Mouse (Mus musculus): Measurements from ENCODE around the gene Gm49368. TPM values are rescaled to one million over a fixed set of nuclear protein-coding genes. Genes with fewer than 3 reads are reported as not detected.

The Gm49368 gene
- polyA plus RNA-seq, 1 experiment: not detected

DNA sequence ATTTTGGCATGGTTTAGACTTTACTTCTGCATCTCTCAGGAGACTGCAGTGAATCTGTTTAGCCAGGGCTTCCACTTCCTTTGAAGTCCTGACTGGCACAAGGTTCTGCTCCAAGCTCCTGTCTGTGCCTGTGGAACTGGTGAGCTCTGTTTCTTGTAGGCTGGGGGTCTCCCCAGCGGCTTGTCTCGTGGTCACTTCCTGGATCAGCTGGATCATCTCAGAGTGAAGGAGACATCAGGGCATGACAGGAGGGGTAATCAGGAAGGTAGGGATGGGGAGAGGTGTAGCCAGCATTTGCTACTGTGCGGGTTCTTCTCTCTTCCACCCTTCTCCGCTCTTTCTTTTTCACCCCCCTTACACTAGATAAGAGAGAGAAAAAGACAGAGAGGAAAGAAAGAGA is 9.3 kb downstream of the Gm49368 start:
- H3K36me3 ChIP-seq (ENCODE audit: control insufficient read depth, insufficient read depth): no peaks in the 10 kb centered on the region
- no peak overlapping the region for H3K4me3 ChIP-seq (ENCODE audit: insufficient read depth, poor library complexity, severe bottlenecking)
- peaks cover 22% of the 10 kb centered on the region for H3K27me3 ChIP-seq (ENCODE audit: control insufficient read depth, insufficient read depth, insufficient read length)
- no peaks in the 10 kb centered on the region for H3K79me2 ChIP-seq (ENCODE audit: control insufficient read depth, insufficient read depth)
- H3ac ChIP-seq (ENCODE audit: control insufficient read depth, insufficient read length, low read depth): no peak overlapping the region
- H3K79me3 ChIP-seq (ENCODE audit: low read depth): no peaks in the 10 kb centered on the region
- TF ChIP-seq CEBPB (IDR thresholded peaks at IDR 0.05; ENCODE audit: low read depth) (no peak), USF1 (IDR thresholded peaks at IDR 0.05; ENCODE audit: low read depth) (no peak)

DNA sequence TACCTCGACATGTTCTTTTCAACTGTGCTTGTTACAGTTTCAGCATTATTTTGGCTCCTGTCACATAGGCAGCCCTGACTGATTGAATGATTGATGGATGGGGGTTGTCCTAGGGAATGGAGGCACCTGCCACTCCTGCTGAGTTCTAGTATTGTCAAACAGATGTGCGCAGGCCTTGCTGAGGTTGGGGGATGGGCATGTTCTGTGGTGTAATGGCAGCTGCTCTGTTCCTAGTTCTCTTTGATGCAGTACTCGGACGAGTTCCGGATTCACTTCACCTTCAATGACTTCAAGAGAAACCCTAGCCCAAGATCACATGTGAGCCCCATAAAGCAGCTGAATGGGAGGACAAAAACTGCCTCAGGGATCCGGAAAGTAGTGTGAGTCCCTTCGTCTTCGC is 17.5 kb downstream of the Gm49368 start:
- no peak overlapping the region for H3K4me3 ChIP-seq (ENCODE audit: insufficient read depth, poor library complexity, severe bottlenecking)
- no peak overlapping the region for H3ac ChIP-seq (ENCODE audit: control insufficient read depth, insufficient read length, low read depth)
- no peaks in the 10 kb centered on the region for H3K79me3 ChIP-seq (ENCODE audit: low read depth)
- H3K36me3 ChIP-seq (ENCODE audit: control insufficient read depth, insufficient read depth): no peaks in the 10 kb centered on the region
- H3K79me2 ChIP-seq (ENCODE audit: control insufficient read depth, insufficient read depth): no peaks in the 10 kb centered on the region
- no peak for TF ChIP-seq MYOD1 (IDR thresholded peaks at IDR 0.05; ENCODE audit: control insufficient read depth, insufficient read length, low read depth)
- no peak for TF ChIP-seq MYOG (IDR thresholded peaks at IDR 0.05; ENCODE audit: control insufficient read depth, extremely low read depth, insufficient read length)
- no peak for TF ChIP-seq USF1 (IDR thresholded peaks at IDR 0.05; ENCODE audit: low read depth)
- TF ChIP-seq MAX (IDR thresholded peaks at IDR 0.05): no peak
- TF ChIP-seq CEBPB (IDR thresholded peaks at IDR 0.05; ENCODE audit: low read depth): no peak
- no peak for TF ChIP-seq FOSL1 (IDR thresholded peaks at IDR 0.05; ENCODE audit: insufficient read depth, low read length, poor library complexity, severe bottlenecking)
- no peak for TF ChIP-seq CTCF (IDR thresholded peaks at IDR 0.05; ENCODE audit: control insufficient read depth, insufficient read depth, insufficient read length)
- peaks cover 7% of the 10 kb centered on the region for H3K27me3 ChIP-seq (ENCODE audit: control insufficient read depth, insufficient read depth, insufficient read length)

DNA sequence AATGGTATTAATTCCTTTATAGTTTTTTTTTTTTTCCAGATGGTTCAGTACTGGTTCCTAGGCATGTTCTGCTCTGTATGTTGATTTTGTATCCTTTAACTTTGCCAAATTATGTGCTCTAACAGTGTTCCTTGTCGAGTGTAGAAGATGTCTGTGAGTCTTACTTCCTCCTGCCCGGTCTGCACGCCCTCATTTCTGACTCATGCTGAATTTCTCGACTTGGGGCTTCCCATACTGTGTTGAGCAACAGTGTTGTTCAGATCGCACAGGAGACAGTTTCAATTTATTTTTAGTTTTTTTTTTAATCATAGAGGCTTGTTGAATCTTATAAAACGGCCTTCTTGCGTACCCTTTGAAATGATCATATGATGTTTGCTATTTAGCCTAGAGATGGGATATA is 26.7 kb downstream of the Gm49368 start:
- Histone ChIP-seq H3ac (ENCODE audit: control insufficient read depth, insufficient read length, low read depth) (no peak overlapping the region), H3K79me3 (ENCODE audit: low read depth) (no peaks in the 10 kb centered on the region), H3K36me3 (ENCODE audit: control insufficient read depth, insufficient read depth) (no peaks in the 10 kb centered on the region), H3K4me3 (ENCODE audit: insufficient read depth, poor library complexity, severe bottlenecking) (no peak overlapping the region), H3K27me3 (ENCODE audit: control insufficient read depth, insufficient read depth, insufficient read length) (peaks cover 8% of the 10 kb centered on the region), H3K79me2 (ENCODE audit: control insufficient read depth, insufficient read depth) (no peaks in the 10 kb centered on the region)
- TF ChIP-seq CEBPB (IDR thresholded peaks at IDR 0.05; ENCODE audit: low read depth) (peak; percentile 38), FOSL1 (IDR thresholded peaks at IDR 0.05; ENCODE audit: insufficient read depth, low read length, poor library complexity, severe bottlenecking) (no peak)

DNA sequence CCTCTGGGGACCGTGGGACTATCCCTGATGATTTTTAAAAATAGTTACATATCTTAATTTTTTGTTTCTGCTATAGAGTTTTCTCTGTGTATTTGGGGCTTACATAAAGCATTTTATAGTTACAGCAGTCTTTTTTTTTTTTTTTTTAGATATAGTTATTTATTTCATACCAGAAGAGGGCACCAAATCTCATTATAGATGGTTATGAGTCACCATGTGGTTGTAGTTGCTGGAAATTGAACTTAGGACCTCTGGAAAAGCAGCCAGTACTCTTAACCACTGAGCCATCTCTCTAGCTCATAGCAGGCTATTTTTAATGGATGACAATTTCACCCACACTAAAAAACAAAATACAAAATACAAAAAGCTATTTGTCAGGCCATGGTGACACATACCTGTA is 35.7 kb downstream of the Gm49368 start:
- Histone ChIP-seq H3K27me3 (ENCODE audit: control insufficient read depth, insufficient read depth, insufficient read length) (peaks cover 2% of the 10 kb centered on the region), H3K4me3 (ENCODE audit: insufficient read depth, poor library complexity, severe bottlenecking) (no peak overlapping the region), H3K36me3 (ENCODE audit: control insufficient read depth, insufficient read depth) (no peaks in the 10 kb centered on the region), H3ac (ENCODE audit: control insufficient read depth, insufficient read length, low read depth) (no peak overlapping the region), H3K79me3 (ENCODE audit: low read depth) (no peaks in the 10 kb centered on the region), H3K79me2 (ENCODE audit: control insufficient read depth, insufficient read depth) (no peaks in the 10 kb centered on the region)
- TF ChIP-seq USF1 (IDR thresholded peaks at IDR 0.05; ENCODE audit: low read depth) (no peak), MYOD1 (IDR thresholded peaks at IDR 0.05; ENCODE audit: control insufficient read depth, insufficient read length, low read depth) (no peak), CEBPB (IDR thresholded peaks at IDR 0.05; ENCODE audit: low read depth) (no peak), MAX (IDR thresholded peaks at IDR 0.05) (no peak), CTCF (IDR thresholded peaks at IDR 0.05; ENCODE audit: control insufficient read depth, insufficient read depth, insufficient read length) (no peak), MYOG (IDR thresholded peaks at IDR 0.05; ENCODE audit: control insufficient read depth, extremely low read depth, insufficient read length) (no peak), FOSL1 (IDR thresholded peaks at IDR 0.05; ENCODE audit: insufficient read depth, low read length, poor library complexity, severe bottlenecking) (no peak)

DNA sequence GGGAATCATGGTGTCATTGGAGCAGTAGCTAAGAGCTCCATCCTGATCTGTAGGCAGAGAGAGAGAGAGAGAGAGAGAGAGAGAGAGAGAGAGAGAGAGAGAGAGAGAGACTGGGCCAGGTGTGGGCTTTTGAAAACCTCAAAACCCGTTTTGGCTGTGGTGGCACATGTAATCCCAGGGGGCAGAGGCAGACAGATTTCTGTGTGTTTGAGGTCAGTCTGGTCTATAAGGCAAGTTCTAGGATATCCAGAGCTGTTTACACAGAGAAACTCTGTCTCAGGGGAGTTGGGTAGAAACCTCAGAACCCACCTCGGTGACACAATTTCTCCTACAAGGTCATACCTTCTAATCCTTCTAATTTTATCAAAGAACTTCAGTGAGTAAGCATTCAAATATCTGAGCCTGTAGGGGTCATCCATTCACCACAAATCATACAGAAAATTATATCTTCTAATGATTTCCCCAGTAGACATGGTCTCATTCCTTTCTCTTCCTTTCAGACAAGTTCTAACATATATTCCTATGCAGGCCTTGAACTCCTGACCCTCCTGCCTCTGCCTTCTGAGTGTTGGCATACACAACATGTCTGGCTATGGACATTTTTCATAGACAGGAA is 38.4 kb downstream of the Gm49368 start:
- Histone ChIP-seq H3ac (ENCODE audit: control insufficient read depth, insufficient read length, low read depth) (no peak overlapping the region), H3K79me3 (ENCODE audit: low read depth) (no peaks in the 10 kb centered on the region)
- TF ChIP-seq FOSL1 (IDR thresholded peaks at IDR 0.05; ENCODE audit: insufficient read depth, low read length, poor library complexity, severe bottlenecking) (no peak), MYOD1 (IDR thresholded peaks at IDR 0.05; ENCODE audit: control insufficient read depth, insufficient read length, low read depth) (no peak), CEBPB (IDR thresholded peaks at IDR 0.05; ENCODE audit: low read depth) (no peak)

DNA sequence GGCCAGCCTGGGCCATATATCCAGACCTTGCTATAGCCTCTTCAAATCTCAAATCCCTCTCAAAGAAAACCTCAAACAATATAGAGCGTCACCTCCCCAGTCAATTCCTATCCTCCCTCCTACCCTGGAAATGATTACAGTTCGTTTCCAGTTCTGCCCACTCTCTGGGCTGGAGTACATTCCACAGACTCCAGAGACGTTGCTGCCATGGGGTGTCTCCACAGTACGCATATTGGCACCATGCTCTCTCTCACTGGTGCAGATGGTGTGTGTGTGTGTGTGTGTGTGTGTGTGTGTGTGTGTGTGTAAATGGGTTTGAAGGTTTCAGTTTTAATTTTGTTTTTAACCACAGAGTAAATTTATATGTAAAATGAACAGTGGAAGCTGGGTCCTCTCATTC is 42.8 kb downstream of the Gm49368 start:
- no peaks in the 10 kb centered on the region for H3K36me3 ChIP-seq (ENCODE audit: control insufficient read depth, insufficient read depth)
- TF ChIP-seq FOSL1 (IDR thresholded peaks at IDR 0.05; ENCODE audit: insufficient read depth, low read length, poor library complexity, severe bottlenecking): no peak
- TF ChIP-seq MYOD1 (IDR thresholded peaks at IDR 0.05; ENCODE audit: control insufficient read depth, insufficient read length, low read depth): no peak
- TF ChIP-seq CEBPB (IDR thresholded peaks at IDR 0.05; ENCODE audit: low read depth): no peak
- no peak for TF ChIP-seq MAX (IDR thresholded peaks at IDR 0.05)
- TF ChIP-seq CTCF (IDR thresholded peaks at IDR 0.05; ENCODE audit: control insufficient read depth, insufficient read depth, insufficient read length): no peak
- no peak for TF ChIP-seq USF1 (IDR thresholded peaks at IDR 0.05; ENCODE audit: low read depth)
- TF ChIP-seq MYOG (IDR thresholded peaks at IDR 0.05; ENCODE audit: control insufficient read depth, extremely low read depth, insufficient read length): no peak
- no peaks in the 10 kb centered on the region for H3K79me3 ChIP-seq (ENCODE audit: low read depth)
- H3K79me2 ChIP-seq (ENCODE audit: control insufficient read depth, insufficient read depth): no peaks in the 10 kb centered on the region
- H3ac ChIP-seq (ENCODE audit: control insufficient read depth, insufficient read length, low read depth): no peak overlapping the region
- peaks cover 41% of the 10 kb centered on the region for H3K27me3 ChIP-seq (ENCODE audit: control insufficient read depth, insufficient read depth, insufficient read length)
- H3K4me3 ChIP-seq (ENCODE audit: insufficient read depth, poor library complexity, severe bottlenecking): no peak overlapping the region

More for the DNA sequence above, 38.4 kb downstream of the Gm49368 start:
- peaks cover 18% of the 10 kb centered on the region for H3K27me3 ChIP-seq (ENCODE audit: control insufficient read depth, insufficient read depth, insufficient read length)
- H3K4me3 ChIP-seq (ENCODE audit: insufficient read depth, poor library complexity, severe bottlenecking): no peak overlapping the region
- H3K79me2 ChIP-seq (ENCODE audit: control insufficient read depth, insufficient read depth): no peaks in the 10 kb centered on the region
- no peaks in the 10 kb centered on the region for H3K36me3 ChIP-seq (ENCODE audit: control insufficient read depth, insufficient read depth)

Data from C2C12 (cell line).